Mouse (Mus musculus) myocyte (in vitro differentiated cells): ENCODE data around the gene Rhbg.

Source experiments
- CEBPB ChIP-seq: IDR thresholded peaks from 2 replicates; pipeline ENCODE4 v1.6.1; 2011; ENCODE audit warnings: mild to moderate bottlenecking, moderate library complexity; ENCODE audit not compliant: poor library complexity, insufficient read depth, severe bottlenecking
- MAX ChIP-seq: IDR thresholded peaks from one replicate; pipeline ENCODE4 v1.6.1; 2011; ENCODE audit warnings: low read depth, mild to moderate bottlenecking, control low read depth
- MYOD1 ChIP-seq, 3 experiments: IDR thresholded peaks; one replicate each; pipeline ENCODE4 v1.6.1; 2011; ENCODE audit warnings: control low read depth in 2 of 3, low read depth in 2 of 3, mild to moderate bottlenecking in 2 of 3, moderate library complexity in 1 of 3; ENCODE audit not compliant: insufficient read length in 2 of 3, control insufficient read depth in 1 of 3
- POLR2A ChIP-seq: IDR thresholded peaks from one replicate; pipeline ENCODE4 v1.6.1; 2011; ENCODE audit warnings: low read depth, mild to moderate bottlenecking, control low read depth, moderate library complexity; ENCODE audit not compliant: insufficient read length
- POLR2AphosphoS2 ChIP-seq: IDR thresholded peaks from one replicate; pipeline ENCODE4 v1.6.1; 2011; ENCODE audit warnings: low read depth, control low read depth; ENCODE audit not compliant: insufficient read length
- REST ChIP-seq: IDR thresholded peaks from one replicate; pipeline ENCODE4 v1.6.1; 2011; ENCODE audit warnings: mild to moderate bottlenecking, control low read depth, moderate library complexity; ENCODE audit not compliant: insufficient read depth, insufficient read length
- SRF ChIP-seq: IDR thresholded peaks from one replicate; pipeline ENCODE4 v1.6.1; 2011; ENCODE audit warnings: low read depth; ENCODE audit not compliant: control insufficient read depth, insufficient read length
- TCF12 ChIP-seq: IDR thresholded peaks from one replicate; pipeline ENCODE4 v1.6.1; 2011; ENCODE audit warnings: mild to moderate bottlenecking, control low read depth; ENCODE audit not compliant: poor library complexity, insufficient read depth, severe bottlenecking
- USF1 ChIP-seq: IDR thresholded peaks from one replicate; pipeline ENCODE4 v1.6.1; 2011; ENCODE audit warnings: low read depth, mild to moderate bottlenecking, control low read depth, moderate library complexity

DNA sequence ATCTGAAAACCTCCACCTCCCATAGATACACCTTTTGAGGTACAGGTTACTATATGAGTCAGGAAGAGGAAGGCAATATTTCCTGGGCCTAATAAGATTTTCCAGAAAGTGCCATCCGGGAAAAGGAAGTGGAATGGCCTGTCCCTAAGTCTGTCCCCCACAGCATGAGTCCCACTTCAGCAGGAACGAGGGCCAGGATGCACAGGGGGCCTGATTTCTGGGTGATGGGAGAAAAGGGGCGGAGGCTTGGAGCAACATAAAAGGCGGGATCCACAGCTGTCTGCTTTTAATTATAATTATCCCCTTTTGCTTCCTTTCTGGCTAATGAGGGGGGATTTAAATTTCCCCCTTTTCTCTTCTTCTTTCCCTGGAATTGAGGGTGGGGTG is 49.3 kb downstream of the Rhbg start:
- no peak for TF ChIP-seq POLR2A
- no peak for TF ChIP-seq SRF
- TF ChIP-seq CEBPB: no peak
- TF ChIP-seq MYOD1 (IDR thresholded peaks at IDR 0.05; ENCODE audit: control insufficient read depth in 1 of 3, insufficient read length in 2 of 3, low read depth in 2 of 3): no peak
- TF ChIP-seq POLR2AphosphoS2: no peak
- TF ChIP-seq TCF12: no peak
- TF ChIP-seq MAX: no peak
- TF ChIP-seq REST: no peak
- TF ChIP-seq USF1: no peak
